Mouse (Mus musculus) forebrain, embryonic 14.5 days (tissue): ENCODE results near the gene Gjb1. TPM values are rescaled to one million over a fixed set of nuclear protein-coding genes. Genes with fewer than 3 reads are reported as not detected.

Experiments used
- ATAC-seq: fragments of 200-750 bp; cut with Nextera tagmentation; 2 replicates; pipeline ENCODE4 v1.8.0; 2017; ENCODE audit warnings: mild to moderate bottlenecking, moderate library complexity
- DNase-seq: peaks from one replicate; pipeline ENCODE4 v3.0.0-alpha.2; 2015; ENCODE audit warnings: low spot score
- H3K27ac ChIP-seq: fragments of 300-500 bp; sonication (generic); 2 replicates; pipeline ENCODE4 v1.5.1; 2014; ENCODE audit warnings: low read depth, mild to moderate bottlenecking, control low read depth, low read length, moderate library complexity
- H3K27me3 ChIP-seq: fragments of 300-500 bp; sonication (generic); replicated peaks from 2 replicates; pipeline ENCODE4 v1.6.1; 2014; ENCODE audit warnings: low read length, control low read depth, mixed read lengths; ENCODE audit not compliant: control insufficient read depth, insufficient read depth
- H3K36me3 ChIP-seq: fragments of 300-500 bp; sonication (generic); 2 replicates; pipeline ENCODE4 v1.6.1; 2014; ENCODE audit warnings: low read length, control low read depth; ENCODE audit not compliant: control insufficient read depth, insufficient read depth
- H3K4me1 ChIP-seq: fragments of 300-500 bp; sonication (generic); 2 replicates; pipeline ENCODE4 v1.6.1; 2014; ENCODE audit warnings: antibody characterized with exemption, low read length, control low read depth; ENCODE audit not compliant: control insufficient read depth, insufficient read depth
- H3K4me2 ChIP-seq: fragments of 300-500 bp; sonication (generic); 2 replicates; pipeline ENCODE4 v1.6.1; 2014; ENCODE audit warnings: mild to moderate bottlenecking, control low read depth, low read length
- H3K4me3 ChIP-seq: fragments of 300-500 bp; sonication (generic); 2 replicates; pipeline ENCODE4 v1.5.1; 2014; ENCODE audit warnings: low read depth, low read length, control low read depth
- H3K9ac ChIP-seq: fragments of 300-500 bp; sonication (generic); 2 replicates; pipeline ENCODE4 v1.6.1; 2014; ENCODE audit warnings: mild to moderate bottlenecking, low read length, control low read depth, moderate library complexity
- H3K9me3 ChIP-seq: fragments of 300-500 bp; sonication (generic); replicated peaks from 2 replicates; pipeline ENCODE4 v1.6.1; 2016; ENCODE audit warnings: low read length, control low read depth, mixed read lengths; ENCODE audit not compliant: control insufficient read depth
- WGBS: fragments of 180-500 bp; shearing (Covaris S2); extraction: QIAGEN DNeasy Blood & Tissue Kit; methylation state at CpG from one replicate; pipeline ENCODE4 v1.1.7; 2014; 5-methylcytosine and 5-hydroxymethylcytosine counted together
- polyA plus RNA-seq: library from polyadenylated mRNA; unstranded; fragments of >200 nt; fragmentation: Nextera tagmentation; extraction: Ambion mirVana; gene quantifications from 2 replicates; pipeline ENCODE4 v1.2.1, GENCODE M21; 2014

The Gjb1 gene
- polyA plus RNA-seq, 1 experiment from 2014 or later: 0.25 TPM

- Histone ChIP-seq H3K27ac (no peak overlapping the region), H3K27me3 (no peaks in the 10 kb centered on the region), H3K4me3 (no peak overlapping the region), H3K9ac (no peak overlapping the region), H3K36me3 (no peaks in the 10 kb centered on the region), H3K9me3 (no peaks in the 10 kb centered on the region), H3K4me2 (no peak overlapping the region), H3K4me1 (peaks cover 2% of the 10 kb centered on the region; the same call in 1 of the 2 replicates)
- WGBS: 87% methylated on average over 2 of the region's 2 CpGs
- ATAC-seq: no peak
- no peak for DNase-seq
These were observed 47.3 kb downstream of the Gjb1 start for GRCm38 (mm10) chrX:101423462-101423861.

GRCm38 (mm10) chrX:101427774-101428173 lies 51.6 kb downstream of the Gjb1 start:
- DNase-seq (no peak), ATAC-seq (no peak)
- WGBS: 11% methylated on average over 1 of the region's 1 CpGs
- H3K27me3 ChIP-seq: no peaks in the 10 kb centered on the region
- no peak overlapping the region for H3K9ac ChIP-seq
- H3K9me3 ChIP-seq: no peaks in the 10 kb centered on the region
- peaks cover 7% of the 10 kb centered on the region for H3K36me3 ChIP-seq
- H3K4me2 ChIP-seq: no peak overlapping the region
- H3K27ac ChIP-seq: no peak overlapping the region
- H3K4me3 ChIP-seq: no peak overlapping the region
- no peaks in the 10 kb centered on the region; the same call in 1 of the 2 replicates for H3K4me1 ChIP-seq

GRCm38 (mm10) chrX:101428785-101429141 lies 52.6 kb downstream of the Gjb1 start:
- peaks cover 12% of the 10 kb centered on the region for H3K36me3 ChIP-seq
- 29% methylated on average over 7 of the region's 7 CpGs for WGBS
- H3K27me3 ChIP-seq: no peaks in the 10 kb centered on the region
- H3K9me3 ChIP-seq: no peaks in the 10 kb centered on the region
- peak overlapping the region; percentile 82 for H3K27ac ChIP-seq
- DNase-seq (peak; percentile 49), ATAC-seq (peak; percentile 4; the same call in 1 of the 2 replicates)
- H3K4me1 ChIP-seq: no peaks in the 10 kb centered on the region; the same call in 1 of the 2 replicates
- peak overlapping the region; percentile 23 for H3K4me3 ChIP-seq
- H3K4me2 ChIP-seq: peak overlapping the region; percentile 47
- H3K9ac ChIP-seq: peak overlapping the region; percentile 48; the same call in 1 of the 2 replicates

- H3K4me1 ChIP-seq: no peaks in the 10 kb centered on the region; the same call in 1 of the 2 replicates
- no peaks in the 10 kb centered on the region for H3K9me3 ChIP-seq
- H3K4me2 ChIP-seq: peak within 1 kb of the TSS; percentile 57
- peak; percentile 97 for ATAC-seq
- WGBS: 33% methylated on average over 46 of the region's 51 CpGs
- DNase-seq: peak; percentile 99
- H3K36me3 ChIP-seq: peaks cover 12% of the 10 kb centered on the region
- H3K27ac ChIP-seq: peak within 1 kb of the TSS; percentile 94
- no peaks in the 10 kb centered on the region for H3K27me3 ChIP-seq
- H3K4me3 ChIP-seq: peak within 1 kb of the TSS; percentile 65
- peak within 1 kb of the TSS; percentile 86 for H3K9ac ChIP-seq
These were observed 53.2 kb downstream of the Gjb1 start, which contains the start of gene Nono for GRCm38 (mm10) chrX:101429142-101429949. Gene Nono, plus strand, starts transcription at chrX:101429318.

GRCm38 (mm10) chrX:101429976-101430375 lies 53.8 kb downstream of the Gjb1 start:
- DNase-seq (peak; percentile 52), ATAC-seq (no peak; the same call in 1 of the 2 replicates)
- WGBS: 33% methylated on average over 14 of the region's 14 CpGs

More at GRCm38 (mm10) chrX:101429976-101430375, 53.8 kb downstream of the Gjb1 start:
- no peaks in the 10 kb centered on the region for H3K9me3 ChIP-seq
- H3K4me2 ChIP-seq: peak overlapping the region; percentile 57
- H3K4me1 ChIP-seq: no peaks in the 10 kb centered on the region; the same call in 1 of the 2 replicates
- peak overlapping the region; percentile 65 for H3K4me3 ChIP-seq
- H3K27ac ChIP-seq: peak overlapping the region; percentile 94
- H3K36me3 ChIP-seq: peaks cover 12% of the 10 kb centered on the region
- H3K9ac ChIP-seq: peak overlapping the region; percentile 86
- H3K27me3 ChIP-seq: no peaks in the 10 kb centered on the region

Other genes with a start within 250 kb of the Gjb1 start
- gene Snx12, start 153.8 kb upstream of the Gjb1 start, polyA plus RNA-seq: 45.8 and 54.4 TPM in 2 replicates
- 1.0 and 1.2 TPM in 2 replicates for gene Foxo4, start 121.8 kb upstream of the Gjb1 start, polyA plus RNA-seq
- not detected in 2 replicates for gene Gm614, start 112.4 kb upstream of the Gjb1 start, polyA plus RNA-seq
- gene Il2rg, start 108.1 kb upstream of the Gjb1 start, polyA plus RNA-seq: 6.2 and 6.5 TPM in 2 replicates
- gene Gm20489, start 107.4 kb upstream of the Gjb1 start, polyA plus RNA-seq: not detected in 2 replicates
- gene Med12, start 102.3 kb upstream of the Gjb1 start, polyA plus RNA-seq: 24.7 and 25.0 TPM in 2 replicates
- gene Nlgn3, start 77.2 kb upstream of the Gjb1 start, polyA plus RNA-seq: 55.3 and 75.0 TPM in 2 replicates
- 44.4 and 53.4 TPM in 2 replicates for gene Zmym3, start 44.5 kb downstream of the Gjb1 start, polyA plus RNA-seq
- gene Nono, start 52.9 kb downstream of the Gjb1 start, polyA plus RNA-seq: 433 and 489 TPM in 2 replicates
- gene Itgb1bp2, start 72.7 kb downstream of the Gjb1 start, polyA plus RNA-seq: 0.88 and 1.1 TPM in 2 replicates
- gene Taf1, start 156.4 kb downstream of the Gjb1 start, polyA plus RNA-seq: 13.7 and 16.6 TPM in 2 replicates